ENCODE assay signal across 30 mouse cellular contexts in genomic region chr19:40333081-40333480, GRCm38 (mm10).
DNase-seq lines count a peak whose midpoint lies in the region; ATAC-seq and TF ChIP-seq lines count a peak whose summit lies in the region.
"Had no signal": no experiment of that assay in that cellular context is flagged by ENCODE, and none has a peak within 500 bp of the region (broad histone marks: within the 10 kb centered on the region; RNA-seq: fewer than 3 reads in every experiment).

No protein-coding gene starts in this region.

- no peak overlapping the region for H3K4me2 ChIP-seq in heart, embryonic 12.5 days
- no peak overlapping the region for H3K4me2 ChIP-seq in heart, embryonic 14.5 days (ENCODE audit: low read length)
- H3K4me2 ChIP-seq: embryonic facial prominence, embryonic 13.5 days; embryonic facial prominence, embryonic 15.5 days; forebrain, embryonic 12.5 days had no signal

- DNase-seq in gastrocnemius, adult 2 months = no peak
- DNase-seq in gastrocnemius, postnatal 4 days (ENCODE audit: low spot score in 2 of 2) = no peak
- no peak for DNase-seq in heart, adult 2 months
- DNase-seq in heart, adult 8-10 months (ENCODE audit: low spot score) = no peak
- no peak for DNase-seq in heart, postnatal 4 days
- DNase-seq in heart, postnatal 36 days = no peak
- DNase-seq: adrenal gland, adult 8-10 months; adrenal gland, postnatal 14 days; adrenal gland, postnatal 36 days; B cell, adult 2 months; cerebellum, adult 11 months; cerebellum, adult 18-20 months; cerebellum, adult 8-10 months; cerebellum, adult 9-11 months; cerebellum, postnatal 14 days; cerebellum, postnatal 36 days; embryo, embryonic 11 days had no signal

- H3K36me3 ChIP-seq in heart, adult 2 months (ENCODE audit: control insufficient read depth, insufficient read depth, low read length) = peaks cover 34% of the 10 kb centered on the region
- H3K36me3 ChIP-seq in heart, embryonic 12.5 days = 0 out of 2 replicates have a peak, but pooled peaks cover under 1% of the 10 kb centered on the region
- peaks cover 21% of the 10 kb centered on the region for H3K36me3 ChIP-seq in heart, embryonic 14.5 days (ENCODE audit: control insufficient read depth, insufficient read depth, low read length)
- H3K36me3 ChIP-seq: embryonic facial prominence, embryonic 13.5 days; embryonic facial prominence, embryonic 15.5 days; forebrain, embryonic 10.5 days; forebrain, embryonic 12.5 days had no signal

- H3K27me3 ChIP-seq in heart, adult 2 months (ENCODE audit: control insufficient read depth, insufficient read depth, low read length) = no peaks in the 10 kb centered on the region
- no peaks in the 10 kb centered on the region for H3K27me3 ChIP-seq in heart, embryonic 12.5 days (replicated peaks)
- no peaks in the 10 kb centered on the region for H3K27me3 ChIP-seq in heart, embryonic 14.5 days (ENCODE audit: control insufficient read depth, insufficient read depth, low read length)
- H3K27me3 ChIP-seq: CH12.LX; embryonic facial prominence, embryonic 13.5 days; embryonic facial prominence, embryonic 15.5 days; forebrain, embryonic 12.5 days; Patski had no signal

- TF ChIP-seq CTCF in gastrocnemius, adult 2 months (IDR thresholded peaks at IDR 0.05) = no peak
- no peak for TF ChIP-seq CTCF in heart, adult 2 months (IDR thresholded peaks at IDR 0.05)

- H3K27ac ChIP-seq in gastrocnemius, adult 2 months = peak overlapping the region; percentile 78
- peak overlapping the region; percentile 78 for H3K27ac ChIP-seq in heart, adult 2 months
- H3K27ac ChIP-seq in heart, embryonic 12.5 days (ENCODE audit: poor library complexity, severe bottlenecking) = peak overlapping the region; percentile 71; the same call in 1 of the 2 replicates
- H3K27ac ChIP-seq in heart, embryonic 14.5 days (replicated peaks in 1 of 2; ENCODE audit: control insufficient read depth in 1 of 2, insufficient read depth in 1 of 2, low read depth in 2 of 2, low read length in 2 of 2) = peak overlapping the region; percentile 29 to 75; a peak in 2 of 4 replicates
- H3K27ac ChIP-seq: embryonic facial prominence, embryonic 13.5 days; embryonic facial prominence, embryonic 15.5 days; forebrain, embryonic 10.5 days; forebrain, embryonic 12.5 days had no signal

- H3K79me2 ChIP-seq in heart, adult 2 months (replicated peaks; ENCODE audit: control insufficient read depth, insufficient read depth, low read length) = no peaks in the 10 kb centered on the region

- TF ChIP-seq POLR2A in heart, adult 2 months (IDR thresholded peaks at IDR 0.05; ENCODE audit: insufficient read depth, low read depth, low read length) = no peak

- no peaks in the 10 kb centered on the region for H3K9me3 ChIP-seq in heart, embryonic 12.5 days (replicated peaks)
- no peaks in the 10 kb centered on the region for H3K9me3 ChIP-seq in heart, embryonic 14.5 days (ENCODE audit: control insufficient read depth, low read length)
- H3K9me3 ChIP-seq: embryonic facial prominence, embryonic 13.5 days; embryonic facial prominence, embryonic 15.5 days; forebrain, embryonic 10.5 days; forebrain, embryonic 12.5 days; G1E had no signal

- 88% methylated on average over 4 of the region's 4 CpGs for WGBS in heart, adult 2 months
- 79% methylated on average over 4 of the region's 4 CpGs for WGBS in heart, embryonic 12.5 days
- WGBS in heart, embryonic 14.5 days = 84% methylated on average over 4 of the region's 4 CpGs

- ATAC-seq in heart, embryonic 12.5 days (ENCODE audit: insufficient number of reproducible peaks, low FRiP score) = no peak
- ATAC-seq in heart, embryonic 14.5 days (ENCODE audit: insufficient number of reproducible peaks, insufficient read depth, low FRiP score, low read depth) = no peak
- ATAC-seq: activated CD4-positive, CD25-positive, alpha-beta regulatory T cell, adult 4 months; CD4-positive, CD25-positive, alpha-beta regulatory T cell, adult 4 months; forebrain, embryonic 14.5 days; Patski had no signal

- H3K4me3 ChIP-seq in gastrocnemius, adult 2 months = no peak overlapping the region
- H3K4me3 ChIP-seq in heart, adult 2 months = no peak overlapping the region
- H3K4me3 ChIP-seq in heart, embryonic 12.5 days = no peak overlapping the region
- no peak overlapping the region for H3K4me3 ChIP-seq in heart, embryonic 14.5 days (ENCODE audit: control insufficient read depth in 1 of 2, insufficient read depth in 1 of 2, low read depth in 1 of 2, low read length in 2 of 2)
- H3K4me3 ChIP-seq: embryonic facial prominence, embryonic 13.5 days; embryonic facial prominence, embryonic 15.5 days; erythroblast, embryonic 14.5 days; forebrain, embryonic 10.5 days; forebrain, embryonic 12.5 days had no signal

- intact Hi-C loops in gastrocnemius, adult 2 months (cut with DNase I) = no loop called here
- intact Hi-C loops in heart, adult 2 months (cut with DNase I) = no loop called here
- intact Hi-C loops in heart, postnatal 36 days (cut with DNase I) = loop anchor here (5.0 kb wide), 1 partner anchor 86 kb away; no protein-coding TSS in a partner anchor

- H3K4me1 ChIP-seq in heart, adult 2 months (ENCODE audit: control insufficient read depth, insufficient read depth, low read length) = peaks cover 12% of the 10 kb centered on the region
- peaks cover 33% of the 10 kb centered on the region for H3K4me1 ChIP-seq in heart, embryonic 12.5 days (replicated peaks)
- peaks cover 11 to 31% of the 10 kb centered on the region in 2 experiments for H3K4me1 ChIP-seq in heart, embryonic 14.5 days (ENCODE audit: control insufficient read depth in 2 of 2, insufficient read depth in 2 of 2, low read length in 2 of 2)
- H3K4me1 ChIP-seq: embryonic facial prominence, embryonic 13.5 days; embryonic facial prominence, embryonic 15.5 days; forebrain, embryonic 12.5 days had no signal

- TF ChIP-seq EP300 in heart, adult 2 months (IDR thresholded peaks at IDR 0.05; ENCODE audit: insufficient read depth, low read depth, low read length) = no peak

- no peak overlapping the region for H3K9ac ChIP-seq in heart, adult 2 months (ENCODE audit: low read depth, low read length)
- H3K9ac ChIP-seq in heart, embryonic 12.5 days = no peak overlapping the region
- no peak overlapping the region for H3K9ac ChIP-seq in heart, embryonic 14.5 days (ENCODE audit: low read length)
- H3K9ac ChIP-seq: embryonic facial prominence, embryonic 13.5 days; embryonic facial prominence, embryonic 15.5 days; forebrain, embryonic 12.5 days had no signal
